ENCODE assay signal across 11 mouse cellular contexts in genomic region chr13:42258422-42258821, GRCm38 (mm10). TPM values are rescaled to one million over a fixed set of nuclear protein-coding genes. Genes with fewer than 3 reads are reported as not detected.
A peak's percentile ranks its signal among the peaks of the same experiment; 100 is the strongest.
DNase-seq lines count a peak whose midpoint lies in the region; ATAC-seq lines count a peak whose summit lies in the region.
"Had no signal": no experiment of that assay in that cellular context is flagged by ENCODE, and none has a peak within 500 bp of the region (broad histone marks: within the 10 kb centered on the region; RNA-seq: fewer than 3 reads in every experiment).

No protein-coding gene starts in this region.

- no peak overlapping the region for H3K27ac ChIP-seq in embryonic facial prominence, embryonic 14.5 days (replicated peaks; ENCODE audit: low read depth, low read length)
- H3K27ac ChIP-seq in embryonic facial prominence, embryonic 10.5 days (replicated peaks) = no peak overlapping the region
- H3K27ac ChIP-seq in liver, embryonic 15.5 days (replicated peaks) = 0 out of 2 replicates have a peak overlapping the region, but pooled peaks have one; percentile 9
- H3K27ac ChIP-seq: embryonic facial prominence, embryonic 13.5 days; intestine, embryonic 15.5 days; left cerebral cortex, adult 2 months had no signal

- no peaks in the 10 kb centered on the region for H3K36me3 ChIP-seq in embryonic facial prominence, embryonic 14.5 days (ENCODE audit: control insufficient read depth, insufficient read depth, low read length)
- H3K36me3 ChIP-seq in embryonic facial prominence, embryonic 10.5 days (replicated peaks) = no peaks in the 10 kb centered on the region
- no peaks in the 10 kb centered on the region for H3K36me3 ChIP-seq in liver, embryonic 15.5 days (replicated peaks)
- H3K36me3 ChIP-seq: embryonic facial prominence, embryonic 13.5 days; intestine, embryonic 15.5 days had no signal

- no peak overlapping the region for H3K9ac ChIP-seq in embryonic facial prominence, embryonic 14.5 days (ENCODE audit: low read depth, low read length)
- H3K9ac ChIP-seq in liver, embryonic 15.5 days = no peak overlapping the region
- H3K9ac ChIP-seq: embryonic facial prominence, embryonic 13.5 days; intestine, embryonic 15.5 days had no signal

- peak; percentile 25 for DNase-seq in embryonic facial prominence, embryonic 14.5 days (ENCODE audit: low spot score)
- no peak for DNase-seq in embryonic facial prominence, embryonic 10.5 days (ENCODE audit: low spot score)
- peak; percentile 4 for DNase-seq in ovary, adult 18-20 months (ENCODE audit: low spot score)
- DNase-seq in ovary, postnatal 10 days (ENCODE audit: low spot score) = no peak
- DNase-seq in spleen, adult 18-20 months = no peak
- DNase-seq in Muller cell, postnatal 12 days (ENCODE audit: inconsistent ontology term) = no peak
- DNase-seq in right cerebral cortex, adult 18-20 months = no peak

- WGBS in embryonic facial prominence, embryonic 14.5 days = 80% methylated on average over 5 of the region's 5 CpGs
- WGBS in embryonic facial prominence, embryonic 10.5 days = 90% methylated on average over 5 of the region's 5 CpGs
- 42% methylated on average over 5 of the region's 5 CpGs for WGBS in liver, embryonic 15.5 days (ENCODE audit: insufficient replicate concordance)

- no peak overlapping the region for H3K4me3 ChIP-seq in embryonic facial prominence, embryonic 14.5 days (ENCODE audit: low read depth, low read length)
- H3K4me3 ChIP-seq in embryonic facial prominence, embryonic 10.5 days = no peak overlapping the region
- no peak overlapping the region for H3K4me3 ChIP-seq in liver, embryonic 15.5 days (replicated peaks)
- H3K4me3 ChIP-seq: embryonic facial prominence, embryonic 13.5 days; intestine, embryonic 15.5 days; left cerebral cortex, adult 2 months had no signal

- no peak overlapping the region for H3K4me2 ChIP-seq in embryonic facial prominence, embryonic 14.5 days (ENCODE audit: low read depth, low read length)
- H3K4me2 ChIP-seq in liver, embryonic 15.5 days = no peak overlapping the region
- H3K4me2 ChIP-seq: embryonic facial prominence, embryonic 13.5 days; intestine, embryonic 15.5 days had no signal

- no peaks in the 10 kb centered on the region for H3K27me3 ChIP-seq in embryonic facial prominence, embryonic 14.5 days (replicated peaks; ENCODE audit: control insufficient read depth, insufficient read depth, low read length)
- H3K27me3 ChIP-seq in embryonic facial prominence, embryonic 10.5 days (replicated peaks; ENCODE audit: low read depth, poor library complexity, severe bottlenecking) = no peaks in the 10 kb centered on the region
- H3K27me3 ChIP-seq in liver, embryonic 15.5 days = no peaks in the 10 kb centered on the region
- H3K27me3 ChIP-seq: embryonic facial prominence, embryonic 13.5 days; intestine, embryonic 15.5 days had no signal

- H3K9me3 ChIP-seq in embryonic facial prominence, embryonic 14.5 days (ENCODE audit: control insufficient read depth, low read length) = no peaks in the 10 kb centered on the region
- peaks cover 4% of the 10 kb centered on the region; the same call in 1 of the 2 replicates for H3K9me3 ChIP-seq in embryonic facial prominence, embryonic 10.5 days
- H3K9me3 ChIP-seq in liver, embryonic 15.5 days (replicated peaks) = no peaks in the 10 kb centered on the region
- H3K9me3 ChIP-seq: embryonic facial prominence, embryonic 13.5 days; intestine, embryonic 15.5 days had no signal

- ATAC-seq in embryonic facial prominence, embryonic 14.5 days (ENCODE audit: low read depth) = no peak
- ATAC-seq in liver, embryonic 15.5 days (ENCODE audit: insufficient read depth) = no peak
- ATAC-seq: intestine, embryonic 15.5 days had no signal

- H3K4me1 ChIP-seq in embryonic facial prominence, embryonic 14.5 days (ENCODE audit: control insufficient read depth, insufficient read depth, low read length) = no peaks in the 10 kb centered on the region
- H3K4me1 ChIP-seq in embryonic facial prominence, embryonic 10.5 days = no peaks in the 10 kb centered on the region
- no peaks in the 10 kb centered on the region for H3K4me1 ChIP-seq in liver, embryonic 15.5 days (replicated peaks)
- H3K4me1 ChIP-seq: embryonic facial prominence, embryonic 13.5 days; intestine, embryonic 15.5 days had no signal

RNA-seq across cellular contexts. Expression of gene Edn1, which starts 42.9 kb away (rescaled TPM):
- polyA plus RNA-seq in embryonic facial prominence, embryonic 14.5 days (2014; fragmentation: Nextera tagmentation; extraction: Ambion mirVana) = 2.4 and 2.9 TPM in 2 replicates
- polyA plus RNA-seq in embryonic facial prominence, embryonic 10.5 days (2016; fragmentation: Nextera tagmentation; extraction: Ambion mirVana) = 1.7 and 1.9 TPM in 2 replicates
- 0.29 and 0.75 TPM in 2 replicates for polyA plus RNA-seq in liver, embryonic 15.5 days (2015; fragmentation: Nextera tagmentation; extraction: Ambion mirVana)

Comparison
In these comparisons a context has a peak if more than half of its experiments do, and no peak if none do; other contexts are left out.
1. DNase-seq: peak in embryonic facial prominence, embryonic 14.5 days (single experiment) and ovary, adult 18-20 months (single experiment); none in embryonic facial prominence, embryonic 10.5 days (single experiment), ovary, postnatal 10 days (single experiment), spleen, adult 18-20 months (0 of 2), Muller cell, postnatal 12 days (single experiment) and right cerebral cortex, adult 18-20 months (single experiment).